ENCODE assay signal across 8 mouse cellular contexts in genomic region chr11:88715299-88715698, GRCm38 (mm10). TPM values are rescaled to one million over a fixed set of nuclear protein-coding genes. Genes with fewer than 3 reads are reported as not detected.
DNase-seq lines count a peak whose midpoint lies in the region; ATAC-seq and TF ChIP-seq lines count a peak whose summit lies in the region.

No protein-coding gene starts in this region.

- WGBS in forebrain, embryonic 11.5 days: 46% methylated on average over 7 of the region's 7 CpGs
- WGBS in limb, embryonic 10.5 days: 30% methylated on average over 7 of the region's 7 CpGs
- 17% methylated on average over 7 of the region's 7 CpGs for WGBS in neural tube, embryonic 14.5 days

- no peak for DNase-seq in layer of hippocampus, adult 2 months (ENCODE audit: low spot score in 2 of 2)
- DNase-seq in layer of hippocampus, adult 8-10 months (ENCODE audit: low spot score in 2 of 2): no peak
- DNase-seq in forebrain, embryonic 11.5 days (ENCODE audit: low spot score): no peak
- no peak for DNase-seq in limb, embryonic 10.5 days (ENCODE audit: low spot score)
- no peak for DNase-seq in ovary, postnatal 10 days (ENCODE audit: low spot score)
- no peak for DNase-seq in thymus, adult 18-20 months

- no peak for ATAC-seq in forebrain, embryonic 11.5 days (replicated peaks; ENCODE audit: low FRiP score)
- ATAC-seq in neural tube, embryonic 14.5 days (ENCODE audit: low read depth): no peak
- ATAC-seq in activated CD4-positive, CD25-positive, alpha-beta regulatory T cell, adult 4 months: no peak

- H3K4me3 ChIP-seq in layer of hippocampus, adult 2 months: peak overlapping the region; percentile 89
- H3K4me3 ChIP-seq in forebrain, embryonic 11.5 days (ENCODE audit: low read depth, low read length): peak overlapping the region; percentile 97
- H3K4me3 ChIP-seq in limb, embryonic 10.5 days: peak overlapping the region; percentile 99
- H3K4me3 ChIP-seq in neural tube, embryonic 14.5 days (ENCODE audit: low read depth, low read length): peak overlapping the region; percentile 85

- peaks cover 6% of the 10 kb centered on the region for H3K36me3 ChIP-seq in forebrain, embryonic 11.5 days (ENCODE audit: control insufficient read depth, insufficient read depth, low read length)
- H3K36me3 ChIP-seq in limb, embryonic 10.5 days: peaks cover 49% of the 10 kb centered on the region
- H3K36me3 ChIP-seq in neural tube, embryonic 14.5 days (ENCODE audit: control insufficient read depth, insufficient read depth, low read length): peaks cover 15% of the 10 kb centered on the region; the same call in 1 of the 2 replicates

- no peak for TF ChIP-seq CTCF in layer of hippocampus, adult 2 months (conservative IDR thresholded peaks at IDR 0.05)

- H3K4me2 ChIP-seq in forebrain, embryonic 11.5 days (ENCODE audit: low read depth, low read length, severe bottlenecking): peak overlapping the region; percentile 91
- peak overlapping the region; percentile 57 for H3K4me2 ChIP-seq in neural tube, embryonic 14.5 days (ENCODE audit: low read depth, low read length)

- H3K9me3 ChIP-seq in forebrain, embryonic 11.5 days (ENCODE audit: control insufficient read depth, low read length): no peaks in the 10 kb centered on the region
- H3K9me3 ChIP-seq in limb, embryonic 10.5 days (replicated peaks): no peaks in the 10 kb centered on the region
- no peaks in the 10 kb centered on the region for H3K9me3 ChIP-seq in neural tube, embryonic 14.5 days (ENCODE audit: control insufficient read depth, low read length)

- H3K9ac ChIP-seq in forebrain, embryonic 11.5 days (ENCODE audit: low read length): peak overlapping the region; percentile 99
- no peak overlapping the region for H3K9ac ChIP-seq in neural tube, embryonic 14.5 days (replicated peaks; ENCODE audit: low read depth, low read length)

- H3K27ac ChIP-seq in layer of hippocampus, adult 2 months: peak overlapping the region; percentile 94
- H3K27ac ChIP-seq in forebrain, embryonic 11.5 days (ENCODE audit: low read depth, low read length): no peak overlapping the region
- H3K27ac ChIP-seq in limb, embryonic 10.5 days: no peak overlapping the region
- H3K27ac ChIP-seq in neural tube, embryonic 14.5 days (ENCODE audit: low read depth, low read length): no peak overlapping the region

- no peaks in the 10 kb centered on the region for H3K27me3 ChIP-seq in forebrain, embryonic 11.5 days (ENCODE audit: control insufficient read depth, insufficient read depth, low read length)
- H3K27me3 ChIP-seq in limb, embryonic 10.5 days (ENCODE audit: low read depth, poor library complexity, severe bottlenecking): no peaks in the 10 kb centered on the region
- no peaks in the 10 kb centered on the region for H3K27me3 ChIP-seq in neural tube, embryonic 14.5 days (ENCODE audit: control insufficient read depth, insufficient read depth, low read length)

- peaks cover 15% of the 10 kb centered on the region; the same call in 1 of the 2 replicates for H3K4me1 ChIP-seq in forebrain, embryonic 11.5 days (replicated peaks; ENCODE audit: control insufficient read depth, insufficient read depth, low read length)
- H3K4me1 ChIP-seq in limb, embryonic 10.5 days: peaks cover 51% of the 10 kb centered on the region
- peaks cover 17% of the 10 kb centered on the region; the same call in 1 of the 2 replicates for H3K4me1 ChIP-seq in neural tube, embryonic 14.5 days (ENCODE audit: control insufficient read depth, insufficient read depth, low read length)

RNA-seq across cellular contexts. Expression of gene Msi2, which starts 3.0 kb away (rescaled TPM):
- 100 to 1,000 TPM; 103 to 114 TPM for total RNA-seq in layer of hippocampus, adult 2 months (2021)
- total RNA-seq in layer of hippocampus, adult 8-10 months (2022): 100 to 1,000 TPM; 102 to 121 (median 109) TPM
- polyA plus RNA-seq in forebrain, embryonic 11.5 days (2014; fragmentation: Nextera tagmentation; extraction: Ambion mirVana): 23.9 and 26.2 TPM in 2 replicates
- polyA plus RNA-seq in limb, embryonic 10.5 days (2016; fragmentation: Nextera tagmentation; extraction: Ambion mirVana): 16.8 and 18.1 TPM in 2 replicates
- 20.0 and 25.6 TPM in 2 replicates for polyA plus RNA-seq in neural tube, embryonic 14.5 days (2014; fragmentation: Nextera tagmentation; extraction: Ambion mirVana)
- 10 to 100 TPM; 21.6 to 25.6 TPM for polyA plus RNA-seq in activated CD4-positive, CD25-positive, alpha-beta regulatory T cell, adult 4 months (2017; shearing (Covaris generic))
